In genomic region chr3:88495741-88496415, GRCm38 (mm10) we compare ENCODE assay signal across 11 mouse cellular contexts. TPM values are rescaled to one million over a fixed set of nuclear protein-coding genes. Genes with fewer than 3 reads are reported as not detected.
DNase-seq lines count a peak whose midpoint lies in the region; ATAC-seq and TF ChIP-seq lines count a peak whose summit lies in the region.
"Had no signal": no experiment of that assay in that cellular context is flagged by ENCODE, and none has a peak within 500 bp of the region (broad histone marks: within the 10 kb centered on the region; RNA-seq: fewer than 3 reads in every experiment).

No protein-coding gene starts in this region.

- ATAC-seq in neural tube, embryonic 13.5 days (ENCODE audit: low read depth): no peak
- no peak for ATAC-seq in limb, embryonic 14.5 days (ENCODE audit: low FRiP score, low read depth)
- ATAC-seq: hindbrain, embryonic 16.5 days had no signal

- H3K9me3 ChIP-seq in neural tube, embryonic 13.5 days: no peaks in the 10 kb centered on the region
- no peaks in the 10 kb centered on the region for H3K9me3 ChIP-seq in limb, embryonic 14.5 days (ENCODE audit: control insufficient read depth, low read length)

- H3K9ac ChIP-seq in neural tube, embryonic 13.5 days: 0 out of 2 replicates have a peak overlapping the region, but pooled peaks have one; percentile 28
- H3K9ac ChIP-seq in limb, embryonic 14.5 days (ENCODE audit: low read depth, low read length, severe bottlenecking): 0 out of 2 replicates have a peak overlapping the region, but pooled peaks have one; percentile 16

- no peak for TF ChIP-seq POLR2A in limb, embryonic 14.5 days (IDR thresholded peaks at IDR 0.05; ENCODE audit: borderline replicate concordance, extremely low read depth, insufficient read depth, insufficient read length)

- peaks cover 36% of the 10 kb centered on the region for H3K4me1 ChIP-seq in neural tube, embryonic 13.5 days (replicated peaks)
- peaks cover 47% of the 10 kb centered on the region for H3K4me1 ChIP-seq in limb, embryonic 14.5 days (ENCODE audit: control insufficient read depth, insufficient read depth, low read length)

- H3K4me3 ChIP-seq in neural tube, embryonic 13.5 days: no peak overlapping the region
- no peak overlapping the region for H3K4me3 ChIP-seq in limb, embryonic 14.5 days (replicated peaks; ENCODE audit: low read length)

- H3K27me3 ChIP-seq in neural tube, embryonic 13.5 days: peaks cover 7% of the 10 kb centered on the region
- no peaks in the 10 kb centered on the region for H3K27me3 ChIP-seq in limb, embryonic 14.5 days (ENCODE audit: control insufficient read depth, insufficient read depth, low read length)

- 78% methylated on average over 10 of the region's 10 CpGs for WGBS in neural tube, embryonic 13.5 days
- WGBS in limb, embryonic 14.5 days: 79% methylated on average over 10 of the region's 10 CpGs

- H3K27ac ChIP-seq in neural tube, embryonic 13.5 days (replicated peaks): no peak overlapping the region
- H3K27ac ChIP-seq in limb, embryonic 14.5 days (replicated peaks; ENCODE audit: low read depth, low read length): no peak overlapping the region

- no peaks in the 10 kb centered on the region for H3K36me3 ChIP-seq in neural tube, embryonic 13.5 days
- peaks cover 19% of the 10 kb centered on the region for H3K36me3 ChIP-seq in limb, embryonic 14.5 days (ENCODE audit: control insufficient read depth, insufficient read depth, low read length)

- DNase-seq in cerebellum, adult 9-11 months: peak; percentile 53
- DNase-seq in cerebellum, adult 18-20 months: no peak
- DNase-seq in neural tube, embryonic 10.5 days (ENCODE audit: extremely low spot score, low spot score): no peak
- no peak for DNase-seq in limb, embryonic 14.5 days (ENCODE audit: low spot score)
- DNase-seq in right cerebral cortex, postnatal 14 days: no peak
- no peak for DNase-seq in urinary bladder, postnatal 4 days (ENCODE audit: low spot score in 2 of 2)
- DNase-seq in testis, postnatal 10 days (ENCODE audit: low spot score): no peak
- DNase-seq: lung, postnatal 14 days; retina, postnatal 1 day had no signal

- no peak overlapping the region for H3K4me2 ChIP-seq in neural tube, embryonic 13.5 days
- H3K4me2 ChIP-seq in limb, embryonic 14.5 days (replicated peaks; ENCODE audit: low read depth, low read length, severe bottlenecking): no peak overlapping the region

RNA-seq across cellular contexts. Expression of gene Lmna, which starts 13.9 kb away (rescaled TPM):
- 41.9 and 45.3 TPM in 2 replicates for polyA plus RNA-seq in neural tube, embryonic 13.5 days (2015; fragmentation: Nextera tagmentation; extraction: Ambion mirVana)
- polyA plus RNA-seq in limb, embryonic 14.5 days (2012; rRNA removed): 238 and 364 TPM in 2 replicates
- polyA plus RNA-seq in limb, embryonic 14.5 days (2014; fragmentation: Nextera tagmentation; extraction: Ambion mirVana): 378 and 402 TPM in 2 replicates

RNA-seq across cellular contexts. Expression of gene Sema4a, which starts 34.9 kb away (rescaled TPM):
- polyA plus RNA-seq in neural tube, embryonic 13.5 days (2015; fragmentation: Nextera tagmentation; extraction: Ambion mirVana): 19.7 and 21.8 TPM in 2 replicates
- 13.5 and 16.0 TPM in 2 replicates for polyA plus RNA-seq in limb, embryonic 14.5 days (2012; rRNA removed)
- polyA plus RNA-seq in limb, embryonic 14.5 days (2014; fragmentation: Nextera tagmentation; extraction: Ambion mirVana): 12.9 and 14.4 TPM in 2 replicates

RNA-seq across cellular contexts. Expression of gene Mex3a, which starts 36.3 kb away (rescaled TPM):
- 32.5 and 33.7 TPM in 2 replicates for polyA plus RNA-seq in neural tube, embryonic 13.5 days (2015; fragmentation: Nextera tagmentation; extraction: Ambion mirVana)
- polyA plus RNA-seq in limb, embryonic 14.5 days (2012; rRNA removed): 49.3 and 60.8 TPM in 2 replicates
- polyA plus RNA-seq in limb, embryonic 14.5 days (2014; fragmentation: Nextera tagmentation; extraction: Ambion mirVana): 26.7 and 33.1 TPM in 2 replicates

RNA-seq across cellular contexts. Expression of gene Rab25, which starts 52.2 kb away (rescaled TPM):
- not detected in 2 replicates for polyA plus RNA-seq in neural tube, embryonic 13.5 days (2015; fragmentation: Nextera tagmentation; extraction: Ambion mirVana)
- polyA plus RNA-seq in limb, embryonic 14.5 days (2012; rRNA removed): 27.0 and 35.0 TPM in 2 replicates
- 52.7 and 70.4 TPM in 2 replicates for polyA plus RNA-seq in limb, embryonic 14.5 days (2014; fragmentation: Nextera tagmentation; extraction: Ambion mirVana)
- polyA plus RNA-seq: hindbrain, embryonic 16.5 days had no signal

RNA-seq across cellular contexts. Expression of gene Lamtor2, which starts 57.0 kb away (rescaled TPM):
- 161 and 170 TPM in 2 replicates for polyA plus RNA-seq in neural tube, embryonic 13.5 days (2015; fragmentation: Nextera tagmentation; extraction: Ambion mirVana)
- 92.5 and 117 TPM in 2 replicates for polyA plus RNA-seq in limb, embryonic 14.5 days (2012; rRNA removed)
- polyA plus RNA-seq in limb, embryonic 14.5 days (2014; fragmentation: Nextera tagmentation; extraction: Ambion mirVana): 100 and 103 TPM in 2 replicates
